Mouse (Mus musculus) spleen, embryonic (tissue): ENCODE measurements at regions not wholly inside any gene's neighbourhood (a gene's known extent, or its start where the extent isn't known, plus 50 kb on each side); places are given as distances from the start of the nearest gene placed in this dataset.

Experiments
- CTCF ChIA-PET: fragments of 350-600 bp; sonication (Branson Sonifier 250); formaldehyde crosslinking; loops from one replicate; lab custom pipeline; 2022; lab: Charles Lee

- CTCF ChIA-PET: no interaction called here
These were observed 60.8 kb downstream of the Rpusd4 start for GRCm38 (mm10) chr9:35328503-35328902.

GRCm38 (mm10) chr9:35330386-35330785 lies 62.7 kb downstream of the Rpusd4 start:
- CTCF ChIA-PET: no interaction called here

DNA sequence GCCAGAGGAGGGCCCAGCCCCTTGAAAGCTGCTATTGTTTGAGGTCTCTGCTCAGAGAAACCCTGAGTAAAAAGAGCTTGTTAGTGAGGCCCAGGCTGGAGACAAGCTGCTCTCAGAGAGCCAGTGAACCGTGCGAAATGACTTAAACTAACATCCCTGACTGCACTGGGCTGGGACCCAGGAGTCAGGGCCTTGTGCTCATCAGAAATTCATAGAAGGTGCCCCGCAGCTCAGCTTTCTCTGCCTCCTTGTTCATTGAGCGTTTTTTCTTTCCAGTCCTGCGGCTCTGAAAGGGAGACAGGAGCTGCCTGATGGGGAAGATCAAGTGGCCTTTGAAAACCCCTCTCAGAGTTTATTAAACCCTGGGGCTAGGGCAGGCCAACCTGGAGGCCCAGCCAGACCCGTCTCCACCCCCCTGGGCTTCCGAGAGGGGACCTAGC lies 63.6 kb downstream of the Rpusd4 start:
- CTCF ChIA-PET: no interaction called here

- CTCF ChIA-PET: interaction anchor here (0.7 kb wide), 1 partner anchor 21 kb away, joined by 16 read pairs; no protein-coding TSS in a partner anchor
These were observed 65.3 kb downstream of the Rpusd4 start for GRCm38 (mm10) chr9:35332688-35333630.

GRCm38 (mm10) chr9:35333631-35334005 lies 66.0 kb downstream of the Rpusd4 start:
- CTCF ChIA-PET: no interaction called here

- CTCF ChIA-PET: interaction anchor here (0.5 kb wide), 1 partner anchor 290 kb away, joined by 3 read pairs; no protein-coding TSS in a partner anchor
These were observed 66.9 kb downstream of the Rpusd4 start for GRCm38 (mm10) chr9:35334536-35334935.

DNA sequence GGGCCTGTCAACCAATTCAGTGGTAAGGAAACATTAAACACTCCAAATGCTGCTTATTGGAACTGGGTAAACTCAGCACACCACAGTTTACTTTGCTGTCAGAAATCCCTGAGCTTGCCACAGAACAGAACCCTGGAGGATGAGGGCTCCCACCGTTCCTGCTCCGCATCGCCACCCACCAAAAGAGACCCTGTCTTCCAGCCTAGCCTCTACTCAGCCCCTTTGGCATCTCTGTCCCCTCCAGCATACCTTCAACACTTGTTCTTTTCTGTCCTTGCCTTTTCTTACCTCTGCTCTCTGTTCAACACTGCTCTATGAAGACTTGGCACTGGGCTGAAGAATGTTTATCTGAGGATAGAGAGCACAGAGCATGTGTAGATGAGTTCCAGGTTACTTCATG lies 67.5 kb downstream of the Rpusd4 start:
- CTCF ChIA-PET: interaction anchor here (0.5 kb wide), 1 partner anchor 289 kb away, joined by 3 read pairs; no protein-coding TSS in a partner anchor

- CTCF ChIA-PET: no interaction called here
These were observed 68.4 kb downstream of the Rpusd4 start for GRCm38 (mm10) chr9:35335888-35336700.

GRCm38 (mm10) chr9:35336701-35337055 lies 69.0 kb downstream of the Rpusd4 start:
- CTCF ChIA-PET: no interaction called here

- CTCF ChIA-PET: interaction anchor here (0.6 kb wide), 1 partner anchor 45 kb away, joined by 3 read pairs; no protein-coding TSS in a partner anchor
These were observed 71.2 kb downstream of the Rpusd4 start for GRCm38 (mm10) chr9:35338858-35339257.

DNA sequence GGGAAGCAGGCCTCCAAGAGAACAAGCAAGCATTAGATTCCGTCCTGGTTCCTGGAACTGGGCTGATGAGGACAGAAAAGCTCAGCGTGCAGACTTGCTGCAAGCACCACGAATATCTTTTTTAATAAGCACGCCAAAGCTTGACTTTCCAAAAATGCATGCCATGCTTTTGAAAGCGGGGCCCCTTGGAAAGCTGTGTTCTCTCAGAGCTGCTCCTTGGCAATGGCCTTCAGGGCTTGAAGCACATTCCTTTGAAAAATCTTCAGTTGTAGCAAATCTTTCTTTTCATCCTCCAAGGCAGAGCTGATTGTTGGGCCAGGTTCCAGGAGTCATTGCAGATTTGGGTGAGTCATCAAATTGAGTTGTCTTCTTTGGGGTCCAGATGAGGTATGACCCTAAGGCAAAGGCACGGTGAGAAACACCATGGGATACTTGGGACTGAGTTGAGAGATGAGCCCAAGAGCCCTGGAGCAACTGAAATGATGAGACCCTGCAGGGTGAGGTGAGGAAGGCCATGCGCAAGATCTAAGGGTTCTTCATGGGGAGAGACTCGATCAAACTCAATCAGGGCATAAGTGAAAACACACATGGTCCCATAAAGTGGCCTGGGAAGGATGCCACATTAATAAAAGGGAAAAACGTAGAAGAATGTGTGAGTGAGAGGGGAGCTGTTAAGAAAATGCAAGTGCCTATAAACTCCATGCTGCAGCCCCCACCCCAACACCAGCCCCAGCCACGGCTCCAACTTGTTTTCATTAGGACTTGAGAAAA lies 72.0 kb downstream of the Rpusd4 start:
- CTCF ChIA-PET: no interaction called here

- CTCF ChIA-PET: no interaction called here
These were observed 72.6 kb downstream of the Rpusd4 start for GRCm38 (mm10) chr9:35340263-35340573.

GRCm38 (mm10) chr9:35340811-35341210 lies 73.1 kb downstream of the Rpusd4 start:
- CTCF ChIA-PET: no interaction called here

DNA sequence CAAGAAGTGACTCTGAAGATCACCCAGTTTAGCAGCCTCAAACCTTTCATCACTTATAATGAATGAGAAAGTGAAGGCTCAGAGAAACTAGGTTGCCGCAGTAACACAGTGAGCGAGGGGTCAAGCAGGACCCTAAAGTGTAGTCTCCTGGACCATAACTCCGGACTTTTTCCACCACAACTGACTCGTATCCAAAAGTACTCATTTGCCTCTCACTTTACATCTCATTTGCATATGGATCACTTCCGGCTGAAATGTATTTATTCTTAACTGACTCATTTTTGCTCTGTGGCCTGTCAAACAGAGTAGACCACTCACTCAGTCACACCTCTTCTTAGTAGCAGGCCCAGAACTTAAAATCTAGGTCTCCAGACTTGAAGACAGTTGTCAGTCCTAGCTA lies 73.7 kb downstream of the Rpusd4 start:
- CTCF ChIA-PET: no interaction called here

GRCm38 (mm10) chr9:35342436-35342835 lies 74.8 kb downstream of the Rpusd4 start:
- CTCF ChIA-PET: no interaction called here

- CTCF ChIA-PET: no interaction called here
These were observed 75.7 kb downstream of the Rpusd4 start for GRCm38 (mm10) chr9:35343336-35343735.

DNA sequence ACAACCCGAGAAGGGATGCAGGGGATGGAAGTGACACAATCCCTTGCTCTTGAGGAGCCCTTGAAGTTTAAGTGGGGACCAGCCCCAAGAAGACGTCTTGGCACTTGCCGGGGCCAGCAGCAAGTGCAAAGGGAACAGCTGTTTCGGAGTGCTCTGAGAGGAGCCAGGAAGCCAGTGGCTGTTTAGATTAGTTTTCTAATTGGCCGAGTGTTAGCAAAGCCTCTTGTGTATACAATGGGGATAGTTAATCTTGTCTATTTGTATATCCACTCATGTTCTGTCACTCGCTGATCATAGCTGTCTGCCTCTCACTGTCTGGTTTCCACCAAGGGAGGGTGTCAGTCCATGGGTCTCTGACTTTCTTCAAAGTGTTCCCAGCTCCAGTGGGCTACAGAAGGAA lies 76.6 kb upstream of the Cdon start:
- CTCF ChIA-PET: no interaction called here

DNA sequence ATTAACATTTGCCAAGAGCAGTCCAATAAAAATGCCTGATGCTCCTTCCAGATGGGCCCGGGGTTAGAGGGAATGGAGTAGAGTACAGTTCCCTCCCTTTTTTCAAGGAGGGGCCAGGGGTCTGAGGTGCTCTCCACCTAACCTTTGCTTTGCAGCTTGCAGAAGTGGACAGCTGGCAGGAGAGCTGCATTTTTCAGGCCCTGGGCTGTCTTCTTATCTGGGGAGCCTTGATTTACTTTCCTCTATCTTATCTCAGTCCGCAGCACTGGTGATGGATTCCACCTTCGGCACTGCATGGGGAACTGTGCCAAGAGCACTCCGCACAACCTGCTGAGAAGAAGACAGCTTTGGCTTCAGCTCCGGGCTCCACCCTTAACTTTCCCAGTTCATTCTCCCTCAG lies 74.5 kb upstream of the Cdon start:
- CTCF ChIA-PET: no interaction called here

DNA sequence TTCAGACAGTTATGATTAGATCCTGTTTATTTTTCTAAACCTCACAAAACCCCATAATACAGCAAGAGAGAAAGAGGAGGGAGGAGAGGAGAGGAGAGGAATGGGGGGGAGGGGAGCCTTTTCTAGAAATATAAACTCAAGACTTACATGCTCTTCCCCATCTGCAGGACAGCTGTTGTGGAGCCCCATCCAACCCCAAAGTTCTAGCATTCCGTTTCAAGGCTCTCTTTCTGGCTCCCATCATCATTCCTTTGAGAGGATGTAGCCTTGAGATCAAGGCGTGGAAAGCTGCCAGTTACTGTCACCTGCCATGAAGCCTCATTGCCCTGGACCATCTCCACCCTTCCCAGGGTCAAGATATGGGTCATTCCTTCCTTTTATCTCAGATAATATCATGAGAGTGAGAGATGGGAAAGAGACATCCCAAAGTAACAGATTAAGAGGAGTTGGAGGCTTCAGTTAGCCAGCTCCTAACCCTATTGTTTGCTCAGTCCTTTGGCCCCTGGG lies 70.8 kb upstream of the Cdon start:
- CTCF ChIA-PET: interaction anchor here (0.7 kb wide), 1 partner anchor 23 kb away, joined by 10 read pairs; no protein-coding TSS in a partner anchor

DNA sequence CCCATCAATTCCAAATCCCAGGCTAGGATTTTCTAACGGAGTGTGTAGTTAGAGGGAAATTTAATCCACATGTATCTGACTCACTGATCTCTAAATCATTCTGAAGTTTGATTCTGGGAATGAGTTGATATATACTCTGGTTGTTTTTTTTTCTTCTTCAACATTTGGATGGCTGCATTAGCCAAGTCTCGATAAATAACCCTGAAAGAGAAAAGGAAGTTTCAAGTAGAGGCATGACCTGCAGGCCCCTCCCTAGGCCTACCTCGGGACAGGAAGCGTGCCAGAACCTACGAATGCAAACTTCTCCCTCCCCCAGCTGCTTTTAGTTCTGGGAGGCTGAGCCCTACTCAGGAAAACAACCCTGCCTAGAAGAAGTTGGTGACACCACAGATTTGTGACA lies 69.4 kb upstream of the Cdon start:
- CTCF ChIA-PET: no interaction called here

DNA sequence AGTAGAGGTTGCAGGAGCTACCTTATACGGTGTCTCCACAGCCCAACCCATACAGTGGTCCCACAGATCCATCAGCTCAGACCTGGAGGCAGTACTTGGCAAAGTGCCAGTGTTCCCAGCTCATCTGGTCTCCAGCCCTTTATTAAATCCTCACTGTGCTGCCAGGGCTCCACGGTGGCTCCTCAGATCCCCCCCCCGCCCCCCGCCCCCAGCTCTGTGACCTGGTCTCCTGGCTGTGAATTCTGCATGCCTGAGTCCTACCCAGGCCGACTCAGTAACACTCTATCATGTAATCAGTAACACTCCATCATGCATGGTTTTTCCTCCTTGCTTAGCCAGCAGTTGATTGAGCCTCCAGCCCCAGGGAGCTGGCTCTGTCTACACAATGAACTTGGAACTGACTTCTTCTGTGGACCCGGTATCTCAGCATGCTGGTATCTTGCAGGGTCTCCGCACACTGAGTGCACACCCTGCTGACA lies 66.2 kb upstream of the Cdon start:
- CTCF ChIA-PET: no interaction called here
